Mouse (Mus musculus) spleen, adult 2 months (tissue): Measurements from ENCODE around the gene Lrrn1.

Experiments used
- CTCF ChIP-seq: fragments of 200-500 bp; IDR thresholded peaks from 2 replicates; pipeline ENCODE4 v1.5.1; 2011; ENCODE audit warnings: mild to moderate bottlenecking, inconsistent platforms; ENCODE audit not compliant: insufficient read depth, insufficient read length, insufficient replicate concordance; ENCODE audit errors: extremely low read depth
- POLR2A ChIP-seq: fragments of 200-500 bp; IDR thresholded peaks from 2 replicates; pipeline ENCODE4 v1.6.1; 2011; ENCODE audit warnings: low read depth, low read length, inconsistent platforms

- TF ChIP-seq POLR2A = no peak
- TF ChIP-seq CTCF = no peak
These were observed 35.1 kb upstream of the Lrrn1 start for GRCm38 (mm10) chr6:107494491-107494890.
